ENCODE assay signal across 9 mouse cellular contexts in the genomic region with DNA sequence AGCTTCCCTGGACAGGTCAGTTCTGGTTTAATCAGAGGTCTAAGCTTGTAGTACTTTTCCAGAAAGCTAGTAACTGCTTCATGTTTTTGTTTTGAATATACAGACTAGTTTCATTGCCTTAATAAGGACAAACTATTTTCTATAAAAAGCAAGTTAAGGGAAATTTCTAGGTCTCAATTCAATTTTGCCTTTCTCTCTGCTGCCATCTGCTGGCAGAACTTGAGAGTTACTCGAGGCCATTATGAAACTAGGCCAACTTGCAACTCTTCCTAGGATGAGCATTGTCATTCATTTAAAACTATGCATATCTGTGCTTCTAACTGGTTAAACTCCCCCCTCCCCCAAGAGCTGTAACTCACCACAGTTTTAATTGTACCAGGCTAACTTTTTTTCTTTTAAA. TPM values are rescaled to one million over a fixed set of nuclear protein-coding genes. Genes with fewer than 3 reads are reported as not detected.
DNase-seq lines count a peak whose midpoint lies in the region; ATAC-seq and TF ChIP-seq lines count a peak whose summit lies in the region.
"Had no signal": no experiment of that assay in that cellular context is flagged by ENCODE, and none has a peak within 500 bp of the region (broad histone marks: within the 10 kb centered on the region; RNA-seq: fewer than 3 reads in every experiment).

No protein-coding gene starts in this region.

- no peak overlapping the region for H3K27ac ChIP-seq in forebrain, embryonic 11.5 days (ENCODE audit: low read depth, low read length)
- H3K27ac ChIP-seq in forebrain, embryonic 16.5 days (ENCODE audit: low read length), result no peak overlapping the region
- no peak overlapping the region for H3K27ac ChIP-seq in lung, postnatal 0 days (ENCODE audit: low read length)
- no peak overlapping the region for H3K27ac ChIP-seq in stomach, postnatal 0 days (replicated peaks)
- H3K27ac ChIP-seq: hindbrain, embryonic 15.5 days had no signal

- no peak overlapping the region for H3K4me3 ChIP-seq in forebrain, embryonic 11.5 days (ENCODE audit: low read depth, low read length)
- H3K4me3 ChIP-seq in forebrain, embryonic 16.5 days (replicated peaks; ENCODE audit: low read length), result no peak overlapping the region
- no peak overlapping the region for H3K4me3 ChIP-seq in lung, postnatal 0 days (ENCODE audit: low read depth, low read length)
- no peak overlapping the region for H3K4me3 ChIP-seq in stomach, postnatal 0 days (ENCODE audit: low read depth, low read length)
- H3K4me3 ChIP-seq: hindbrain, embryonic 15.5 days had no signal

- H3K36me3 ChIP-seq in forebrain, embryonic 11.5 days (ENCODE audit: control insufficient read depth, insufficient read depth, low read length), result no peaks in the 10 kb centered on the region
- no peaks in the 10 kb centered on the region for H3K36me3 ChIP-seq in forebrain, embryonic 16.5 days (ENCODE audit: control insufficient read depth, insufficient read depth)
- no peaks in the 10 kb centered on the region for H3K36me3 ChIP-seq in lung, postnatal 0 days (ENCODE audit: insufficient read depth, low read length)
- peaks cover 3% of the 10 kb centered on the region; the same call in 1 of the 2 replicates for H3K36me3 ChIP-seq in stomach, postnatal 0 days (ENCODE audit: control insufficient read depth, insufficient read depth, low read length)
- H3K36me3 ChIP-seq: hindbrain, embryonic 15.5 days had no signal

- H3K9me3 ChIP-seq in forebrain, embryonic 11.5 days (ENCODE audit: control insufficient read depth, low read length), result no peaks in the 10 kb centered on the region
- H3K9me3 ChIP-seq in forebrain, embryonic 16.5 days (ENCODE audit: control insufficient read depth, low read length), result no peaks in the 10 kb centered on the region
- H3K9me3 ChIP-seq in lung, postnatal 0 days (ENCODE audit: low read length), result no peaks in the 10 kb centered on the region
- no peaks in the 10 kb centered on the region for H3K9me3 ChIP-seq in stomach, postnatal 0 days (ENCODE audit: control insufficient read depth, low read length)
- H3K9me3 ChIP-seq: hindbrain, embryonic 15.5 days had no signal

- H3K27me3 ChIP-seq in forebrain, embryonic 11.5 days (ENCODE audit: control insufficient read depth, insufficient read depth, low read length), result no peaks in the 10 kb centered on the region
- H3K27me3 ChIP-seq in forebrain, embryonic 16.5 days (replicated peaks; ENCODE audit: control insufficient read depth, insufficient read depth, low read length), result no peaks in the 10 kb centered on the region
- H3K27me3 ChIP-seq in lung, postnatal 0 days (replicated peaks; ENCODE audit: insufficient read depth, low read length), result no peaks in the 10 kb centered on the region
- H3K27me3 ChIP-seq in stomach, postnatal 0 days (ENCODE audit: control insufficient read depth, insufficient read depth, low read length), result no peaks in the 10 kb centered on the region
- H3K27me3 ChIP-seq: hindbrain, embryonic 15.5 days had no signal

- DNase-seq in forebrain, embryonic 11.5 days (ENCODE audit: low spot score), result peak; percentile 66
- DNase-seq in urinary bladder, postnatal 25 days (ENCODE audit: low spot score), result peak; percentile 61
- no peak for DNase-seq in urinary bladder, adult 2 months (ENCODE audit: low spot score)
- DNase-seq in embryo, embryonic 10.5 days (ENCODE audit: low spot score), result peak; percentile 84
- peak; percentile 57 for DNase-seq in large intestine, adult 2 months (ENCODE audit: low read depth, low spot score)
- peak; percentile 63 for DNase-seq in lung, postnatal 0 days (ENCODE audit: low spot score)
- DNase-seq in stomach, postnatal 0 days (ENCODE audit: low spot score), result peak; percentile 45

- no peak overlapping the region for H3K4me2 ChIP-seq in forebrain, embryonic 11.5 days (ENCODE audit: low read depth, low read length, severe bottlenecking)
- no peak overlapping the region for H3K4me2 ChIP-seq in forebrain, embryonic 16.5 days (ENCODE audit: low read length)
- H3K4me2 ChIP-seq in lung, postnatal 0 days (replicated peaks; ENCODE audit: low read depth, low read length), result no peak overlapping the region
- no peak overlapping the region for H3K4me2 ChIP-seq in stomach, postnatal 0 days (replicated peaks; ENCODE audit: low read depth)
- H3K4me2 ChIP-seq: hindbrain, embryonic 15.5 days had no signal

- TF ChIP-seq CTCF in lung, postnatal 0 days (IDR thresholded peaks at IDR 0.05), result peak; percentile 81
- TF ChIP-seq CTCF in stomach, postnatal 0 days (IDR thresholded peaks at IDR 0.05; ENCODE audit: low read depth), result peak; percentile 92

- no peak for TF ChIP-seq EP300 in lung, postnatal 0 days (IDR thresholded peaks at IDR 0.05)
- TF ChIP-seq EP300 in stomach, postnatal 0 days (optimal IDR thresholded peaks at IDR 0.05), result no peak

- no peak overlapping the region for H3K9ac ChIP-seq in forebrain, embryonic 11.5 days (ENCODE audit: low read length)
- H3K9ac ChIP-seq in forebrain, embryonic 16.5 days (replicated peaks; ENCODE audit: low read depth, low read length), result no peak overlapping the region
- H3K9ac ChIP-seq in lung, postnatal 0 days (replicated peaks; ENCODE audit: low read depth), result no peak overlapping the region
- no peak overlapping the region for H3K9ac ChIP-seq in stomach, postnatal 0 days (ENCODE audit: low read length)
- H3K9ac ChIP-seq: hindbrain, embryonic 15.5 days had no signal

- no peak for ATAC-seq in forebrain, embryonic 11.5 days (replicated peaks; ENCODE audit: low FRiP score)
- no peak for ATAC-seq in forebrain, embryonic 16.5 days
- no peak for ATAC-seq in lung, postnatal 0 days
- no peak for ATAC-seq in stomach, postnatal 0 days (ENCODE audit: low FRiP score, low TSS enrichment)

- H3K4me1 ChIP-seq in forebrain, embryonic 11.5 days (replicated peaks; ENCODE audit: control insufficient read depth, insufficient read depth, low read length), result no peaks in the 10 kb centered on the region
- H3K4me1 ChIP-seq in forebrain, embryonic 16.5 days (replicated peaks; ENCODE audit: control insufficient read depth, insufficient read depth, low read length), result no peaks in the 10 kb centered on the region; the same call in 1 of the 2 replicates
- no peaks in the 10 kb centered on the region for H3K4me1 ChIP-seq in lung, postnatal 0 days (ENCODE audit: insufficient read depth, low read depth, low read length)
- H3K4me1 ChIP-seq in stomach, postnatal 0 days (replicated peaks; ENCODE audit: control insufficient read depth, insufficient read depth), result no peaks in the 10 kb centered on the region
- H3K4me1 ChIP-seq: hindbrain, embryonic 15.5 days had no signal

- 0% methylated on average over 1 of the region's 1 CpGs for WGBS in forebrain, embryonic 11.5 days
- WGBS in forebrain, embryonic 16.5 days, result 3% methylated on average over 1 of the region's 1 CpGs
- WGBS in large intestine, adult 2 months, result 0% methylated on average over 1 of the region's 1 CpGs
- 2% methylated on average over 1 of the region's 1 CpGs for WGBS in lung, postnatal 0 days
- 0% methylated on average over 1 of the region's 1 CpGs for WGBS in stomach, postnatal 0 days

RNA-seq across cellular contexts. Expression of a gene that starts 29.4 kb away (rescaled TPM):
- polyA plus RNA-seq in forebrain, embryonic 11.5 days (2014; fragmentation: Nextera tagmentation; extraction: Ambion mirVana), result not detected in 2 replicates
- not detected in 2 replicates for polyA plus RNA-seq in forebrain, embryonic 16.5 days (2015; fragmentation: Nextera tagmentation; extraction: Ambion mirVana)
- 0.07 and 0.09 TPM in 2 replicates for polyA plus RNA-seq in urinary bladder, adult 2 months (2012; rRNA removed)
- 2.4 and 3.4 TPM in 2 replicates for polyA plus RNA-seq in large intestine, adult 2 months (2012; rRNA removed)
- polyA plus RNA-seq in lung, postnatal 0 days (2015; fragmentation: Nextera tagmentation; extraction: Ambion mirVana), result not detected in 2 replicates
- 0.08 TPM in 1 of 2 replicates, not detected in the other for polyA plus RNA-seq in stomach, postnatal 0 days (2015; fragmentation: Nextera tagmentation; extraction: Ambion mirVana)
- polyA plus RNA-seq: hindbrain, embryonic 15.5 days had no signal
